Mouse (Mus musculus) CD4-positive, CD25-positive, alpha-beta regulatory T cell, adult 4 months (primary cell): ENCODE measurements around the gene Kptn. TPM values are rescaled to one million over a fixed set of nuclear protein-coding genes. Genes with fewer than 3 reads are reported as not detected.
A peak's percentile ranks its signal among the peaks of the same experiment; 100 is the strongest.

Experiments
- ATAC-seq: one replicate; pipeline ENCODE4 v1.8.0; 2017
- polyA plus RNA-seq, 2 experiments: library from polyadenylated mRNA; unstranded; fragments of 100-300 nt; shearing (Covaris generic); gene quantifications; one replicate each; pipeline ENCODE4 v1.2.1; 2017

Kptn gene
- polyA plus RNA-seq, 2 experiments from 2014 or later, result 22.0 to 32.9 TPM

DNA sequence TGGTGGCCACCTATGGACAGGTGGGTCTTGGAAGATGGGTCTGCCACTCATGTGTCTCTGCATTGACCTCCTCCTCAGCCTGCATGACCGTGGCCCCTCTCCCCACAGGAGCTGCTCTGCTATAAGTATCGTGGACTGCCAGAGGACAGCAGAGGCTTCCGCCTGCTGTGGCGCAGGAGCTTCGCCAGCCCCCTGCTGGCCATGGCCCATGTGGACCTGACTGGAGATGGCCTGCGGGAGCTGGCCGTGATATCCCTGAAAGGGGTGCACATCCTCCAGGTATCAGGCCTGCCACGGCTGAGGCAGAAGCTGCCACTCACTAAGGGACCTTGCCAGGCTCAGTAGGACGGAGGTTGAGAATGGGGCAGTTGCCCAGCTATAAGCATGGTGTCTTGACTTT is 6.1 kb downstream of the Kptn start:
- ATAC-seq, result no peak

DNA sequence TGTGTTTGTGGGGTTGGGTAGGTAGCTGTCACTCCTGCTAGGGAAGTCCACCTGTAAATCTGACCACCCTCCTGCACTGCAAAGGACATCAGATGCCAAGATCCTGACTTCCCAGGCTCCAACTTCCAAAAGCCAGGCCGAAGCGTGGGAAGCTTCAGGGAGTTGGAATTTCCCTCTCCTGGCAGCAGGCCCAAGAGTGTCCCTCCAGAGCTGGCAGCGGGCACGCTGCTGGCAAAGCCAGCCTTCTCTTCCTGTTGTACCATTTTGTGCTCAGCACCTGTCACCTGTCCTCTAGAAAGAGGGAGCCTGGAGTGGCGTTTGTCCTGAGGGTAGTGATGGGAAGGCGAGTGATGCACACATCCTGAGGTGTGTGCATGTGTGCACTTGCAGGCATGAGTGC is 8.6 kb downstream of the Kptn start:
- no peak for ATAC-seq

DNA sequence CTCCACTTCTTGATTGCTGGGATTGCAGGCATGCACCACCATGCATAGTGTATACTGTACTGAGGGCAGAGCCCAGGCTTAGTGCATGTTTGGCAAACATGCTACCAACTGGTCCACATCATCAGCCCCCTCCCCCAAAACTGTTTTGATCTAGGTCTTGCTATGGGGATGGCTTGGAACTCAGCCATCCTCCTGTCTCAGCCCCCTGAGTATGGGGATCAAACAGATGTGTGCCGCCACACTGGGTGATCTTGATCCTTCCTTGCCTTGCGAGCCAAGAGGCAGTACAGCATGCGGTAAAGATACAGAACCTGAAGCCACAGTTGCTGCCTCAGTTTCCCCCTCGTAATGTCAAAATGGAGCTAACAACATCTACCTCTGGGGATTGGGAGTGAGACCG is 9.2 kb downstream of the Kptn start:
- ATAC-seq, result no peak

DNA sequence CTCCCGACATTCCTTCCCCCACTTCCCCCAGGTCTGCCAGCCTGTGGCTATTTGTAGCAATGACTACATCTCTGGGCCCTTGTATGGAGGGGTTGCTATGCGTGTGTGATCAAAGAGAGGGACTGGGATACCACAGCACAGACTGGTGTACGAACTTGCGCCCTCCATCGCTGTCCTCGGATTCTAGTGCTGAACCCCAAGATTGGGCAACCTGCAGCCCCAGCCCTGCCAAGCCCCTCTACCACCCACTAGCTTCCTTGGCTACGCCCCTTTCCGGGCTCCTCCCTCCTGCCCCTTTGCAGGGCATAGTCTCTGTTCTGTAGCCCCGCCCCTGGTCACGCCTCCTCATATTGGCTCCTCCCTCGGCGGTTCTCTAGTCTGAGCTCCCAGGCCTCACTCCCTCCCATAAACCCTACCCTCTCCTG is 9.7 kb downstream of the Kptn start, which contains the start of gene Slc8a2:
Slc8a2 (plus strand) TSS at position 406 of the 425 bp plus-strand sequence.
- ATAC-seq, result no peak

DNA sequence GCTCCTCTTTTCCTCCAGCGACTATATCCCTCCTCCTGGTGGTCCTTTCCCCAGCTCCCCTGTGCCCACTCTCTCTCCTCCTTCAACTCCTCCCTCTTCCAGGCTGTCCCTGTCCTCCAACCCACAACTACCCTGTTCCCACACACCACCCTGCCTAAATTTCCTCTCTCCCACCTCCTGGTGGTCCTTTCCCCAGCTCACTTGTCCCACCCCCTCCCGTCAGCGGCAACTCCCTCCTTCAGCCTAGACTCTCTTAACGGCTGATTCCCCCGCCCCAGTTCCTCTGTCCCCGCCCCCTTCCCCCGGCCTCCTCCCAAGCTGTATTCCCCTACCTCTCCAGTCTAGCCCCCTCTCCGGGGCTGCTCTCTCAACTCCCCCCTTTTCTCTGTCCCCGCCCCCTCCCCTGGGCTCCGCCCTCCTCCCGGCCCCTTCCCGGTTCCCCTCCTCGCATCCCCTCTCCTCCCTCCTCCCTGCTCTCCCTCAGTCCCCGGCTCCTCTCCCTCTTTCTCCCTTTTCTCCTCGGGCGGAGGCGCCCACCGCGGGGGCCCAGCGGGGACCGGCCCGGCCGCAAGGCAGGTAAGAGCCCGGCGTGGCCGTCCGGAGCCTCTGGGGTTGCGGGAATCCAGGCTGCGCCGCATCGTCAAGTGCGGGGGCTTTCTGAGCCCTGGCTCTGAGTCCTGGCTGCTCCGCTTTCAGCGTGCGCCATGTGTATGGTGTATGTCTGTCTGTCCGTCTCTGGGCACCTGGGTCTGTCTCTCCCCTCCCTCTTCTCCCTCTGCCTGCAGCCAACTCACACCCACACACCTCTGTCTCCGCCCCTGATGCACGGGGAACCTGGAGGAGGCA is 10.4 kb downstream of the Kptn start:
- ATAC-seq, result no peak

DNA sequence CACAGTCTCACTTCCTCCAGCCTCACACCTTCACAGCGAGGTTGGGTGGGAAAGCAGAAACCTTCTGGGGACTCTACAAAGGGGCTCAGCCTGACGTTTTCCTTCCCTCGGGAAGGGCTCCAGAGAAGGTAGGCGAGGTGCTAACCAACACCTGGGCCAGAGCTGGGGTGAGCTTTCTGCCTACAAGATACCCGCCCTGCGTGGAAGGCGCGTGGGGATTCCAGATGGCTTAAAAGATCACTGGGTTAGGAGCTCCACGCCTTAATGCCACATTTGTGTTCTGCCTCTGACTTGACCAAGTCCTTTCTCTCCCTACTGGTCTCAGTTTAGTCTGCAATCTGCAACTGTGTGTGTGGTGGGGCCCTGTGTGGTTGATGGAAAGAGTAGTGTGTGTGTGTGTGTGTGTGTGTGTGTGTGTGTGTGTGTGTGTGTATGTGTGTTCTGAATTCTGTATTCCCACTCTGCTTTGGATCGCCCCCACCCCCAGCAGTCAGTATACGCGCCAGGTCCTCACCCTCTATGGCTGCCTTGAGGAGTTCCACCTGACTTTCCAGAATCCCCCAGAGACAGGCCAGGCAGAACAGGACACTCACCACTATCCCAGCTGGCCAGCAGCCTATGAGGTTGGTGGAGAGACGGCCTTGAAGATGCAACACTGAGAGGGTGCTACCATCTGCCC is 11.4 kb downstream of the Kptn start:
- ATAC-seq, result no peak

DNA sequence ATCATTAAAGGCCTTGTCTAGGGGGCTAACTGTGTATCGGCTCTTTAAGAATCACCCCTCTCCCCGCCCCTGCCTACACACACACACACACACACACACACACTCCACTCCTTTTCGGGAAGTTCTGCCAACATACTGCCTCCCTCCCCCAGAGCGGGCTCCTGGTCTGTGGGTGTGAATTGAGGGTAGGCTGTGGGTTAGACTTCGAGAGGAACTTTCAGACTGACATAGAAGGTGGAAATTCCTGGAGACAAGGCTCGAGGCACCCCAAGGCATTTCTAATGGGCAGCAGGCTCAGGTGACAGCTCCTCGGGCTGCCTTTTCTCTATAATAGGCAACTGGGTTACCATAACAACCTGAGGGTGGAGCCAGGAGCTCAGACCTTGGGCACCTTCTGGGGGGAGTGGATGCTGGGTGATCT is 12.5 kb downstream of the Kptn start:
- ATAC-seq, result no peak

DNA sequence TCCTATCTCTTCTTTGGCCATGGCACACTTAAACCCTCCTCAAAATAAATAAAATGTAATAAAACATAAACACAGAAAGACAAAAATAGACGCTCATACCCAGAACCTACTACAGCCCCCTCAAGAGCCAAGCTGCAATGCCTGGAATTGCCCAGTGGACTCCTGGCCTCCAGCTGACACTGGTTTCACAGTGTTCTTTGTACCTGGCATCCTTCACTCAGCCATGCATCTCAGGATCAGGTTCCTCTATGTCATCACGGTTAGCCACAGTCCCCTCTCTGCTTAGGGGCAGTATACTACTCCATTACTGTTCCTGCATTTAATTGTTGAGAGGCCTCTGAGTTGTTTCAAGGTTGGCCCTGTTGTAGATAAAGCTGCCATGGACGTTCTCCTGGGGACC is 13.2 kb downstream of the Kptn start:
- no peak for ATAC-seq

DNA sequence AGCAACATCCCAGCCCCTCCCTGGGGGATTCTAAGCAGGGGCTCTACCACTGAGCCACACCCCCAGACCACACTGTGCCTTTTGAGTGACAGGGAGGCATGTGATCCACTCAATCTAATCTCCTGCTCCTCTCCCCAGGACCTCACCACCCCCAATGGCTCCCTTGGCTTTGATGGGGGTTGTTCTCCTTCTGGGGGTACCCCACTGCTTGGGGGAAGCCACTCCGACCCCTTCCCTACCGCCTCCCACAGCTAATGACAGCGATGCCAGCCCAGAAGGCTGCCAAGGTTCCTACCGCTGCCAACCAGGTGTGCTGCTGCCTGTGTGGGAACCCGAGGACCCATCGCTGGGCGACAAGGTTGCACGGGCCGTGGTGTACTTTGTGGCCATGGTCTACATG is 14.0 kb downstream of the Kptn start:
- no peak for ATAC-seq

DNA sequence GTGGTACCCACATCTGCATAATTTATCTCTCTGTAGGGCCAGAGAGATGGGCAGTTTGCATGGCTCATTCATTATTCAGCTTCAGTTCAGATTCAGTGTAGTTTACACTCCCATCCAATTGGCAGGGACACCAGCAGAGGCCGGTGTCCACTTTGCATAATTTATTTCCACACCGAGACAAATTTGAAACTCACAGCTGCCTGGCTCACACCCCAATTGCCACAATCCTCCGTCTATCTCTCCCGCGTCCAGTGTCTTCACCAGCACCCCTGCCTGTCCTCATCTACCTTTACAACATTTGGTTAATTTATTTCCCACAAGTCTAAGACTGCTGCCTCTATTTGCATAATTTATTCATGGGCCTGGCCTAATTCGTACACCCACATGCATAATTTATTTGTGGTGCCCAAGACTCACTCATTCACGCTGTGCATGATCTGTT is 15.3 kb downstream of the Kptn start:
- ATAC-seq, result no peak

DNA sequence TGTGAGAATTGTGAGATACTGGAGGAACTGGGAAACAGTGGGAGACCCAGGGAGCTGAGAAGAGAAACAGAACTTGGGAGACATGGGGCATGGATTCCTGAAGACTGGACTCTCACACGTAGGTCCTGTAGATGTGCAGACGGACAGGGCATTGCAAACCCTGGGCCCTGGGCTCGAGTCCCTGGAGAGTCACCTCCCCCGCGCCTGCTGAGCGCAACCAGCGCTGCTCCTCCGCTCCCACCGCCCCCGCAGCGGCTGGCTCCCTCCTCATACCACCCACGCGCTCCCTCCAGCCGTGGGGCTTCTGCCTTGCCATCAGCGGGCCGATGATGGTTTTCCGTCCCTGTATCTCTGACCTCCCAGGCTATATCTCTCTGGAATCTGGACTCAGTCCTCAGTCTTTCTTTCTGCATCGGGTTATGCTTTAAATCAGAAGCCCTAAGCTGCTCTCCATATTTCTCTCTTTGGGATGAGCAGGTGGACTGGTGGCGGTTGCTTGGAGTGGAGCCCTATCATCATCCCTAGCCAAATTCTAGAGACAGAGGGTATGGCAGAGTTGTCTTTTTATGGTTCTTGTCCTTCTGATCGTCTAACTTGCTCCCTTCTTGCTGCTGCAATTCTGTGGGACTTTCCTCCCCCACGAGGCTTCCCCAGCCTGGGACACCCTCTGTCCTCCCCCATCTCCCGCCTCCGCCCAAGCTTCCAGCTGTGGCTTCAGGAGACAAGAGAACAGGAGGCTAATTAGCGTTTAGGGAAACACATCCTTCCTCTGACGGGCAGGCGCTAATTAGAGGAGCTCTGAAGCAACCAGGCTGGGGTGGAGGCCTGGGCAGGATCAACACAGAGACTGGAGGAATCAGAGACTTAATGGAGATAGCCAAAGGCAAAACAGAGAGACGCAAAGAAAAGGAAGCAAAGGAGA is 27.1 kb downstream of the Kptn start:
- ATAC-seq, result no peak

DNA sequence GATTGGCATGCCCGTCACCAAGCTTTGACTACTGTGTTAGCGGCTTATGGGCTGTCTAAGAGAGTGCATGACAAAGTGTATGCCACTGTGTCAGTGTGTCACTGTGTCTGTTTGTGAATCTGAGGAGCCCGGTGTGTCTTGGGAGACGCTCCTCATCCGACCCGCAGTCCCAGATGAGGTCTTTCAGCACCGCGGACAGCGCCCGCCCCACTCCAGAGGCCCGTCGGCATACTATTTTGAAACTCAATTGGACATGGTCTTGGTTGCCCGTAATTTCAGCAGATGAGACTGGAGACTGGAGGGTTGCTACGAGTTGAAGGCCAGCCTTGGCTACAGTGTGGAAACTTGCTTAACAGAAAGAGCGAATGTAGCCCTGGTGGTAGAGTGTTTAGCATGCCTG is 27.9 kb downstream of the Kptn start:
- no peak for ATAC-seq

DNA sequence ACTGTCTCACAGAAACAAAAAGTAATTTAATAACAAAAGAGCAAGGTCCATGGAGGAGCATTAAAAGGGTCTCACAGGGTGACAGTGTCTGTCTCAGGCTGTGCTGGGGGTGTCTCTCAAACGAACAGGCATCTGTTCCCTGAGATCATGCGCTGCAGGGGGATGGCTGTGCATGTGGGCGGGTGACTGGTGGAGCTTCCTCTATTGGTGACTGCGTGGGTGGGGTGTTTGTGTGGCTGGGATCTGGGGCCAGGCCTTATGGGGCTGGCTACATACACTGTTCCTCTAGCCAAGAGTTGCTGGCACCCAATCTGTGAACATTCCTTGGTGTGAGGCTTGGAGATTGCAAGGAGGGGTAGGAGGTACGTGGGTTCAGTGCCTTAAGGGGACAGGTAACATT is 29.5 kb downstream of the Kptn start:
- no peak for ATAC-seq

DNA sequence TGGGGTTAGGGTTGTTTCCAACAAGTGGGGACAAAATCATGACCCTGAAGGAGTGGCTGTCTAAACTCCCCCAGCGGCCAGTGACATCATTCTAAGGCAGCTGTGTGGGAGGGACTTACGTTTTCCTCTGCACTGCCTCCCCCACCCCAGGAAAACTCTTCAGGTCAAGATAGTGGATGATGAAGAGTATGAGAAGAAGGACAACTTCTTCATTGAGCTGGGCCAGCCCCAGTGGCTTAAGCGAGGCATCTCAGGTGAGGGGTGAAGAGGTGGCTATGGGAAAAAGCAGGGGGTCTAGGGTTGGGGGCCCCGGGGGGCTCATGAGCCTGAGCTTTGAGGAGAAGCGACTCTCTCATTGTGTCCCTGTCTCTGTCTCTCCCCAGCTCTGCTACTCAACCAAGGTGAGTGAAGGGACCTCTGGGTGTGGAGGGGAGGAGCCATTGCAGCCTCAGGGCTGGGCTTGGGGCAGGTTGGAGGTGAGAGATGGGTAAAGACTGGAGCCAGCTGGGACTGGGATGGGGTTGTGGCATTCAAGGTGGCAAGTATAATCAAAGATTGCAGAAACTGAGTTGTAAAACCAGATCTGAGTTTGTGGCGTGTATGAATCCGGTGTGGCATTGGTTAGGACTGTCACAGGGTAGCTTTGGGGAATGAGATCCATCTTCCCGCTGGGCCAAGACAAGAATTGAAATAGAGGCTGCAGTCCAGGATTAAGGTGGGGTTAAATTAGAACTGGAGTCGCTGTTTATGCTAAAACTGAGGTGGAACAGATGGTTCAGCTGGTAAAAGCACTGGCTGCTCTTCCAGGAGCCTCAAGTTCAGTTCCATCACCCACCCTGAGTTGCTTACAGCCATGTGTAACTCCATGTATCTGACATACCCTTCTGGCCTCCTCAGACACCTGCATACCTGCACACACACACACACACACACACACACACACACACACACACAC is 30.8 kb downstream of the Kptn start:
- no peak for ATAC-seq

DNA sequence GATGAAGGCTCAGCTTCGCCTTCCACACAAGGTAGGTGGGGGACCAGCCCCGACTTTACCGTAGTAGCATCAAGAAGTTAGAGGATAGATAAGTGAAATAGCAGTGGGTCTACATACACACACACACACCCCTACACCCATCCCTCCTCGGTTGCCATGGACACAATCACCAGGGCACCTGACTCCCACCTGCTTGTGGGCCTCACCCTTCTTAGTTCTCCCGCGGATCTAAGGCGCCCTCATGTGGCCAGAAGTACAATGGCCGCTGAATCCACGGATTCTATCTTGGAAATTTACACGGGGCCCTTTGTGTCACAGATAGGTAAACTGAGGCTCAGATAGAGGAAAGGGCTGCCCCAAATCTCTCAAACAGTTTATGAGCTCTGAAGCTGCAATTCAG is 33.8 kb downstream of the Kptn start:
- ATAC-seq, result peak; percentile 71

DNA sequence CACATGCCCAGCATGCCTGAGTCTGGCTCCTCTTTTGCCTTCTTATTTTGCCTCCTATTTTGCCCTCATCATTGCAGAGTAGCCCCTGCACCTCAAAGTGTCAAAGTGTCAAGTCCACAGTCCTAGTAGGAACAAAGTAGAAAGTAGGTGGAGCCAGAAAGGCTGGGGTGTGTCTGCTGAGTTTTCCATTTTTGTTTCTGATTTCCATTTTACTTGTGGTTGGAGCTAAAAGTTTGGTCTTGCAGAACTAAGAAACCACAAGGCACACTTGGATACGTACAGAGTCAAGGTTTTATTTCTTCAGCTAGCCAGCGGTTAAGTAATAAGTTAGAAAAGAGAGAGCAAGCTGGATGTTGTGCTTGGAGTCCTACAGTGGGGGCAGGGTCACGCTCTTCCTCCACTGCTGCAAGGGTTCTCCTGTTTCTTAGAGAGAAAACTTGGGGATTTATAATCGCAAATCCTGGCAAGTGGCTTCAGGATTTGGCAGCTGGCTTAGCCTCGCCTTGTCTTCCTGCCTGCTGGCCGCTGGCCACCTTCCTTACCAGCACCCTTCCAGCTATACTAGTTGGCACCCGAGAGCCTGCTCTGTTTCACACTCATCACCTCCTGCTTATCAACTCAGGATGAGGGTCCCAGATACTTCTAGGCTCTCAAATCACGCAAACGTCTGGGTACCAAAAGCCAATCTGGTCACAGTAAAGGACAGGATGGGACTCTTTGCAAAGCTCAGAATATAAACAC is 35.6 kb downstream of the Kptn start:
- ATAC-seq, result no peak

DNA sequence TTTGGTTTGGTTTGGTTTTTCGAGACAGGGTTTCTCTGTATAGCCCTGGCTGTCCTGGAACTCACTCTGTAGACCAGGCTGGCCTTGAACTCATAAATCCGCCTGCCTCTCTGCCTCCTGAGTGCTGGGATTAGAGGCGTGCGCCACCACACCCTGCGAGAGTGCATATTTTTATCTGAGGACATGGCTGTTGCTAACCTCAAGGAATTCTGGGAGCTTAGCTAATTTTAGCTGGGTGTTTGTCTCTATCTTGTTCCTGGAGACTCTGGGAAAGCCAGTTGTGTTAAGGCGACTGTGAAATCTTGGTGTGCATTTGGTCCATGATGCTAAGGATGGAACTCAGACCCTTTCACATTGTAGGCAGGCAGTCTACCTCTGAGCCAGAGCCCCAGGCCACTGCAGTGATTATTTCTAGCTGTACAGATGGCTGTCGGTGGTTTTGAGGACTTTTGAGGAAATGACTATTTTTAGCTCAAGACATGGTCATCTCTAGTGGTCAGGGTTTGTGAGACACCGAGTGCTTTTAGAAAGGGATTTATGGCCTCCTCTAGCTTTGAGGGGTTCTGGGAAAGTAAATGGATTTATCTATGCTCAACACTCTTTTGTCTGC is 36.5 kb downstream of the Kptn start:
- no peak for ATAC-seq

DNA sequence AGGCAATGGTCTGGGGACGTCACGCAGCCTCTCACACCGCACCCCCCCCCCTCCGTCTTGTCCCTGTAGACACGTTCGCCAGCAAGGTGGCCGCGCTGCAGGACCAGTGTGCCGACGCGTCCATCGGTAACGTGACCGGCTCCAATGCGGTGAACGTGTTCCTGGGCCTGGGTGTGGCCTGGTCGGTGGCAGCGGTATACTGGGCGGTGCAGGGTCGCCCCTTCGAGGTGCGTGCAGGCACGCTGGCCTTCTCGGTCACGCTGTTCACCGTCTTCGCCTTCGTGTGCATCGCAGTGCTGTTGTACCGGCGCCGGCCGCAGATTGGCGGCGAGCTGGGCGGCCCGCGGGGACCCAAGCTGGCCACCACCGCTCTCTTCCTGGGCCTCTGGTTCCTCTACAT is 39.0 kb downstream of the Kptn start:
- no peak for ATAC-seq

DNA sequence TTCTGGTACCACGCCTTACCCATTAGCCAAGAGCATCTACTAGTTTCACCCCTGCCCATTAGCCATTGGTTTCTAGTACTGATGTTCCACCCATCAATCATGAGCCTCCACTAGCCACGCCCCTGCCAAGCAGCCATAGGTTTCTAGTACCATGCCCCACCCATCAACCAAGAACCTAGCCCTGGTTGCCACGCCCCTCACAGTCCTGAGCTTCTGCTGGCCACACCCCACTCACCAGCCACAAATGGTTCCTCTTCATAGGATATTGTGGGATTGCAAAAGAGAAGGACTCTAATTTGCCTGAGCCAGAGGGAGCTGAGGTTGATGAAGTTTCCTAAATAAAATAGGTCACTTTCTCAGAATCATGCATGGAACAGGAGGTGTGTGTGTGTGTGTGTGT is 41.0 kb downstream of the Kptn start:
- ATAC-seq, result no peak

DNA sequence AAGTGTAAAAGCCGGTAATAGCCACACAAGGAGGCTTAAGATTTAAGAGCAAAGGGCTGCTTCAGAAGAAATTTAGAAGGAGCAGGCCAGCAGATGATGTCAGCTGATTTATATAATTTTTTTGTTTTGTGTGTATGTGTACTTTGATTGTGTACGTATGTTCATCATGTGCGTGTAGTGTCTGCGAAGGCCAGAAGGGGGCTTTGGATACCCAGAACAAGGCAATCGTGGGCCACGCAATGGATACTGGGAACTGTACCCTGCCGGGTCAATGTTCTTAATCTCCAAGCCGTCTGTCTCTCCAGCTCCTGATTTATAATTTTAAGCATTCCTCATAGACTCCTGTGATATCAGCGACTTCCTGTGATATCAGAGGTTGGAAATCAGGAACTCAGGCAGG is 41.6 kb downstream of the Kptn start:
- ATAC-seq, result no peak

DNA sequence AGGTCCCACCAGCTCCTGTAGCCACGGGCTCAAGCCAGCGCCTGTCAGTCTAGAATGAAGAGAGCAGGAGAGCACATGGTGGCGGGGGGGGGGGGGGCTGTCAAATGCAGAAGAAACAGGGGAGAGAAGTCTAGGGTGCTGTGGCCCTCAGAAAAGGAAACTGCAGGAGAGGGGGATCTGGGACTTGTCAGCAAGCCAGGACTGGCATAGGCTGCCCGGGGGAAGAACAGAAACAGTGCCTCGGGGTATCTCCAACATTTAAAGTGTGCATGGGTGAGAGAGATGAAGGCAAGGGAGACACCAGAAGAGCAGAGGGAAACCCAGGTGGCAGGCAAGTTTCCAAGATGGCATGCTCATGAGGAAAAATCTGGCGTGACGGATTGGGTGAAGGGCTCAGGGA is 42.3 kb downstream of the Kptn start:
- no peak for ATAC-seq
